Mouse (Mus musculus) kidney, postnatal 0 days (tissue): ENCODE measurements around the gene Yars. TPM values are rescaled to one million over a fixed set of nuclear protein-coding genes. Genes with fewer than 3 reads are reported as not detected.

Experiments used
- ATAC-seq: fragments of 200-750 bp; cut with Nextera tagmentation; replicated peaks from 2 replicates; pipeline ENCODE4 v1.8.0; 2017; ENCODE audit warnings: low read depth, moderate number of reproducible peaks, moderate TSS enrichment, moderate library complexity; ENCODE audit not compliant: low FRiP score
- DNase-seq: peaks from one replicate; pipeline ENCODE4 v3.0.0-alpha.2; 2016; ENCODE audit warnings: low spot score
- H3K27ac ChIP-seq: fragments of 300-500 bp; sonication (generic); 2 replicates; pipeline ENCODE4 v1.5.1; 2014; ENCODE audit warnings: mild to moderate bottlenecking
- H3K27me3 ChIP-seq: fragments of 300-500 bp; sonication (generic); 2 replicates; pipeline ENCODE4 v1.6.1; 2014; ENCODE audit warnings: low read length, mixed read lengths; ENCODE audit not compliant: insufficient read depth
- H3K36me3 ChIP-seq: fragments of 300-500 bp; sonication (generic); 2 replicates; pipeline ENCODE4 v1.6.1; 2014; ENCODE audit warnings: low read length, mixed read lengths; ENCODE audit not compliant: insufficient read depth
- H3K4me1 ChIP-seq: fragments of 300-500 bp; sonication (generic); replicated peaks from 2 replicates; pipeline ENCODE4 v1.6.1; 2014; ENCODE audit warnings: antibody characterized with exemption, low read length, mixed read lengths; ENCODE audit not compliant: insufficient read depth
- H3K4me2 ChIP-seq: fragments of 300-500 bp; sonication (generic); 2 replicates; pipeline ENCODE4 v1.6.1; 2014; ENCODE audit warnings: mild to moderate bottlenecking, low read length, moderate library complexity, mixed read lengths
- H3K4me3 ChIP-seq: fragments of 300-500 bp; sonication (generic); replicated peaks from 2 replicates; pipeline ENCODE4 v1.5.1; 2014; ENCODE audit warnings: low read depth, low read length
- H3K9ac ChIP-seq: fragments of 300-500 bp; sonication (generic); 2 replicates; pipeline ENCODE4 v1.6.1; 2014; ENCODE audit warnings: low read depth, low read length
- H3K9me3 ChIP-seq: fragments of 300-500 bp; sonication (generic); replicated peaks from 2 replicates; pipeline ENCODE4 v1.6.1; 2016; ENCODE audit warnings: low read length, inconsistent platforms, mixed read lengths
- CTCF ChIP-seq: IDR thresholded peaks from 2 replicates; pipeline ENCODE4 v1.5.1; 2016; ENCODE audit warnings: antibody characterized with exemption, low read depth, mild to moderate bottlenecking, moderate library complexity
- WGBS: fragments of 180-500 bp; shearing (Covaris S2); extraction: QIAGEN DNeasy Blood & Tissue Kit; methylation state at CpG from one replicate; pipeline ENCODE4 v1.1.7; 2014; 5-methylcytosine and 5-hydroxymethylcytosine counted together
- polyA plus RNA-seq: library from polyadenylated mRNA; unstranded; fragments of >200 nt; fragmentation: Nextera tagmentation; extraction: Ambion mirVana; gene quantifications from 2 replicates; pipeline ENCODE4 v1.2.1, GENCODE M21; 2015

Gene Yars
- polyA plus RNA-seq, 1 experiment from 2014 or later: 48.9 TPM

- ATAC-seq (no peak), DNase-seq (no peak)
- Histone ChIP-seq H3K36me3 (no peaks in the 10 kb centered on the region), H3K4me2 (no peak overlapping the region), H3K27ac (peak overlapping the region; percentile 72), H3K4me3 (no peak overlapping the region), H3K4me1 (peaks cover 15% of the 10 kb centered on the region; the same call in 1 of the 2 replicates), H3K9ac (0 out of 2 replicates have a peak overlapping the region, but pooled peaks have one; percentile 18), H3K27me3 (no peaks in the 10 kb centered on the region), H3K9me3 (no peaks in the 10 kb centered on the region)
- TF ChIP-seq CTCF: no peak
- WGBS: 61% methylated on average over 9 of the region's 9 CpGs
These were observed 43.2 kb downstream of the Yars start for GRCm38 (mm10) chr4:129232561-129233360.

GRCm38 (mm10) chr4:129234488-129234887, 44.9 kb downstream of the Yars start:
- Histone ChIP-seq H3K36me3 (no peaks in the 10 kb centered on the region), H3K4me1 (peaks cover 21% of the 10 kb centered on the region), H3K4me3 (no peak overlapping the region), H3K27ac (peak overlapping the region; percentile 65), H3K27me3 (no peaks in the 10 kb centered on the region), H3K9ac (no peak overlapping the region), H3K4me2 (no peak overlapping the region), H3K9me3 (no peaks in the 10 kb centered on the region)
- DNase-seq (no peak), ATAC-seq (peak; percentile 11)
- no peak for TF ChIP-seq CTCF
- WGBS: 41% methylated on average over 7 of the region's 7 CpGs

GRCm38 (mm10) chr4:129235147-129235546, 45.6 kb downstream of the Yars start:
- Histone ChIP-seq H3K27me3 (no peaks in the 10 kb centered on the region), H3K4me3 (no peak overlapping the region), H3K36me3 (no peaks in the 10 kb centered on the region), H3K4me1 (peaks cover 21% of the 10 kb centered on the region), H3K9me3 (no peaks in the 10 kb centered on the region), H3K27ac (peak overlapping the region; percentile 77), H3K4me2 (no peak overlapping the region), H3K9ac (0 out of 2 replicates have a peak overlapping the region, but pooled peaks have one; percentile 23)
- WGBS: 72% methylated on average over 3 of the region's 3 CpGs
- no peak for ATAC-seq
- TF ChIP-seq CTCF: no peak
- no peak for DNase-seq

GRCm38 (mm10) chr4:129236236-129236813, 46.8 kb downstream of the Yars start:
- Histone ChIP-seq H3K9me3 (no peaks in the 10 kb centered on the region), H3K4me2 (peak overlapping the region; percentile 92; the same call in 1 of the 2 replicates), H3K4me3 (no peak overlapping the region), H3K27ac (peak overlapping the region; percentile 77), H3K4me1 (peaks cover 21% of the 10 kb centered on the region), H3K36me3 (no peaks in the 10 kb centered on the region), H3K9ac (no peak overlapping the region), H3K27me3 (no peaks in the 10 kb centered on the region)
- no peak for DNase-seq
- TF ChIP-seq CTCF: no peak
- no peak for ATAC-seq
- 74% methylated on average over 8 of the region's 8 CpGs for WGBS

GRCm38 (mm10) chr4:129237843-129238441, 48.4 kb downstream of the Yars start:
- Histone ChIP-seq H3K4me1 (peaks cover 24% of the 10 kb centered on the region), H3K27ac (peak overlapping the region; percentile 77), H3K4me2 (peak overlapping the region; percentile 92), H3K27me3 (no peaks in the 10 kb centered on the region), H3K36me3 (no peaks in the 10 kb centered on the region), H3K9ac (peak overlapping the region; percentile 72), H3K4me3 (peak overlapping the region; percentile 64), H3K9me3 (no peaks in the 10 kb centered on the region)
- DNase-seq: peak; percentile 80
- TF ChIP-seq CTCF: no peak
- peak; percentile 7; the same call in 1 of the 2 replicates for ATAC-seq
- WGBS: 11% methylated on average over 21 of the region's 21 CpGs

GRCm38 (mm10) chr4:129238579-129239016, 49.0 kb downstream of the Yars start:
- Histone ChIP-seq H3K4me1 (peaks cover 24% of the 10 kb centered on the region), H3K4me3 (peak overlapping the region; percentile 64), H3K9me3 (no peaks in the 10 kb centered on the region), H3K27me3 (no peaks in the 10 kb centered on the region), H3K4me2 (peak overlapping the region; percentile 92), H3K36me3 (no peaks in the 10 kb centered on the region), H3K27ac (peak overlapping the region; percentile 77), H3K9ac (peak overlapping the region; percentile 72)
- DNase-seq: no peak
- WGBS: under 1% methylated on average over 23 of the region's 23 CpGs
- TF ChIP-seq CTCF: no peak
- ATAC-seq: peak; percentile 49
